Mouse (Mus musculus): ENCODE measurements at regions not wholly inside any gene's neighbourhood (a gene's known extent, or its start where the extent isn't known, plus 50 kb on each side); places are given as distances from the start of the nearest gene placed in this dataset.
A peak's percentile ranks its signal among the peaks of the same experiment; 100 is the strongest.

GRCm38 (mm10) chr3:115766153-115766552 lies 51.3 kb upstream of the S1pr1 start:
- DNase-seq, result peak; percentile 37

- DNase-seq, result no peak
Observed at GRCm38 (mm10) chr3:115768290-115768689, 53.4 kb upstream of the S1pr1 start.

- DNase-seq, result peak; percentile 45
Observed at GRCm38 (mm10) chr3:115768761-115769530, 54.1 kb upstream of the S1pr1 start.

DNA sequence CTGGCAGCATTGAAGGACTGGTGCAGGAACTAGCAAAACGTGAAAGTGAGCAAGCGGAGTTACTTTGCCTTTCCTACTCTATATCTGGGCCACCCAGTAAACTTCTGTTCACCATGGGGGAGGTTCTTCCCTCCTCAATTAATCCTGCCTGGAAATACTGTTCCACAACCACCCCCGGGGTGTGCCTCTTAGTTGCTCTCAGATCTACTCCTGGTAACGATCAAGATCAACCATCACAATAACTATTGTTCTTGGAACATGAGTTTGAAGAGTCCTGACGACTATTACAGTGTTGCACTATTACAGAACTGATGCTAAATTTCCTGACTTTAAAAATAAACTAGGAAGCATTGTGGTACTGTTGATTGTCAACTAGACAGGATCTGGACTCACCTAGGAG lies 57.8 kb upstream of the S1pr1 start:
- DNase-seq, result no peak

- no peak for DNase-seq
Observed at GRCm38 (mm10) chr3:115774321-115774720, 59.4 kb upstream of the S1pr1 start.

GRCm38 (mm10) chr3:115774723-115775122 lies 59.9 kb upstream of the S1pr1 start:
- no peak for DNase-seq

DNA sequence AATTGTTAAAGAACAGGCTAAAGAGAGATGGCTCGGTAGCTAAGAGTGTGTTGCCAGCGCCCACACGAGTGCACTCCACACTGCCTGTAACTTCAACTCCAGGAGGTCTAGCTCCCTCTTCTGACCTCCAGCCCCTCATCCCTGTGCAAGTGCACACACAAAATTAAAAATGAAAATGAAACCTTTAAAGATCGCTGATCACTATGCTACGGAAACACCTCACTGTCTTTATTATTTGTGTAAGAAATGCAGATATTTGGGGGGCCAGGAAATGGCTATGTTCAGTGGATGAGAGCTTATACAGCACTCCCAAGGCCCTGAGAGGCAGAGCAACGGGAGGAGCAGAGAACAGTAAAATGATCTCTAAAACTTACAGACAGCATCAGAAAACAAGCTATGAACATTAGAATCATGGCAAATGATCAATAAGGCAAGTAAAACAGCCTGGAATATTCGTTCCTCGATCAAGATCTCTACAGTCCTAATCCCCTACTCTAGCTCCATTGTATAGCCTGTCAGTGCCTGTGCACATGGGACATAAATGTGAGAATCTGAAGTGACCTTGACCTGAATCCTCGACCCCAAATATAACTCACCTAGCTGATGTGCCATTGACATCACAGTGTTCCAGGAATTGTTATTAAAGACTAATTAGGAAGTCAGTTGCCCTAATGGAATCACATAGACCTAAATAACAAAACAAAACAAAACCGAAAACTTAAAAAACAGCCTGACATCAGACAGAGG lies 64.4 kb upstream of the S1pr1 start:
- no peak for DNase-seq

DNA sequence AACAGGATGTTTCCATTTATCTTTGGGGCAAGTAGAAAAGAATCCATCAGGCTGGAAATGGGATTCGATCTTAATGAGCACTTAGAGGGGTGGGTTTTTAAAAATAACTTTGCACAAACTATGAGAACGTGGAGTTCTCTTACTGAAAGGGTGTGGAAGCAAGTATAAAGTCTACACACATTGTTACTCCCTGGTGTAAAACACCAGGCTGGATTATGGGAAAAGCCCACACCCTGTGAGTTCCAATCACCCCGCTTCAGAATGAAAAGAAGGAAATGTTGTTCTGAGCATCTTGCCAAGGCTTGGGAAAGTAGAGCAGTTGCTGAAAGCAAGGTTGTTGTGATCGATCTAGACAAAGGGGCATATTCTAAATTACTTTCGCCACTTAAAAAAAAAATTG lies 65.0 kb upstream of the S1pr1 start:
- DNase-seq, result no peak

DNA sequence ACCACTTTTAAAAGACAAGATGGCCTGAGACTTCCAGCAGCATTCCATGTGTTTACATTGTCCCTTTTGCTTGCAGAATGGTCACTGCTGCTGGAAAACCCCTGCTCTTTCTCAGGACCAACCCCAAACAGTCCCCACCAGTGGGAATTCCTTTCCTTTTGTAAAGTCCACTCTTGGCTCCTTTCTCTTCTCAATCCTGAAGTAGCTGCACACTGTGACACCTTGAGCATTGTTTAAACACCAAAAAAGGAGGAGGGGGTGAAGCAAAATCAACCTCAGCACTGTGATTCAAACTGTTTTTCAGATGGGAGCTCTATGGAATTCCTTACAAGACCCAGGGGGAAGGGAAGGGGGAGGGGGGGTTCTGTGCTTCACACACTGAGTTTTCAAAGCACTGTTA lies 67.9 kb upstream of the S1pr1 start:
- DNase-seq, result no peak

GRCm38 (mm10) chr3:115787360-115787759 lies 72.5 kb upstream of the S1pr1 start:
- DNase-seq, result no peak

DNA sequence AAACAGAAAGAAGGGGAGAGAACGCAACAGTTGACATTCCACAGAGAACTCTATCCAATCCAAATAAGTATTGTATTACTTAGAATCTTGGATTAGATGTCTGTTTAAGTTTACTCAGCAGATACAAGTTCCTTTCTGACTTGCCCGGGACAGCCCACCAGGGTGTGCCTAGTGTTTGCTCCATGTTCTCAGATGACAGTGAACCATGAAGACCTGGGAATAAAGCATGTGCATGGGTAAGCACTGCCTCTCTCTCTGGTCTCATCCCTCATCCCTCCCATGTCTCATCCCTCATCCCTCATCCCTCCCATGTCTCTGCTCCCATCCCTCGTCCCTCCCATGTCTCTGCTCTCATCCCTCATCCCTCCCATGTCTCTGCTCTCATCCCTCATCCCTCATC lies 73.7 kb upstream of the S1pr1 start:
- no peak for DNase-seq

DNA sequence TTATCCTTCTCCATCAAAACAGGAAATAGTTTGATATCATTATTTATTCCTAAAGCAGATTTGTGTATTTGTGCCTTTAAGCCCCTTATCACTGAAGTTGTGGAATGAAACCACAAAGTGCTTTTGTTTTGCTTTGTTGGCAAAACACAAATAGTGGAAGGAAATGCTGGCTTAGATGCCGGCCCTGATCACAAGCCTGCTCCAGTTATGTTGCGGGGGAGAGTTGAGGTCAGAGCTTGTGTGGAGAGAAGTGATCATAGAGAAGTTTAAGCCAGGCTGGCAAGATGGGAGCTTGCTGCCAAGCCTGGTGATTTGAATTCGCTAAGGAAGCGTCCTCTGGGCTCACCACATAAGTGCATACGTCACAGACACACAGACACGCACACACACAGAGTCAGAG lies 74.2 kb upstream of the S1pr1 start:
- DNase-seq, result peak; percentile 6

GRCm38 (mm10) chr3:115792606-115793005 lies 77.7 kb upstream of the S1pr1 start:
- no peak for DNase-seq

- peak; percentile 33 for DNase-seq
Observed at GRCm38 (mm10) chr3:115793344-115794059, 78.6 kb upstream of the S1pr1 start.

DNA sequence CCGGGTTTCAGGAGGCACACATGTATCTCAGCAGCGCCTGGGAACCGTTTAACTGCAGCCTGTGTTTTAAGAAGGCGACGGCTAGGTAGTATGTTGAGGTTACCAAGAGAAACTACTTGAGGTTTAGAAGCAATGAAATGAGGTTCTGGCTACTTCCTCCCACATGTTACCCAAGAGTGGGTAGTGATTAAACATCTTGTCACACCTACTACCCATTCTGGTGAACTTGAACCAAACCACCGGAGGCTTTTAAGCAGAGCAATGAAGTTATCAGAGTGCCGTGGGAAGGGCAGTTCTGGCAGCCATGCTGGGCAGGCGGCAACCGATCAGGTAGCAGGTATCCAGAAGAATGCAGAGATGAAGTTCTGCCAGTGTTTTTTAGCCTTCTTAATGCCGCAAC lies 84.5 kb upstream of the S1pr1 start:
- DNase-seq, result no peak

DNA sequence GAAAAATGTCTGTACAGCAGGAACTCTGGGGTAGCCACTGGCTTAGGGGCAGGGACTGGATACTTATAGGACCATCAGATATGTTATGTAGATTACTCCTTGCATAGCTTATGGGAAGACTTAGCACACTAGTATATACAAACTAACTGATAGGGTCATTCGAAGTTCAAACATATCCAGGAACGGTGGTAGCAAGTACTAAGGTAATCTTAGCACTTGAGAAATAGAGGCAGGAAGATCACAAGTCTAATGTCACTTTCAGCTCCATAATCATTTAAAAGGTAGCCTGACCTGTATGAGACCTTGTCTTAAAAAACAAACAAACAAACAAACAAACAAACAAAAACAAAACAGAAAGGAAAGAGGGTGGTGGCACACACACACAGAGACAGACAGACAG lies 85.1 kb upstream of the S1pr1 start:
- DNase-seq, result no peak

- DNase-seq, result no peak
Observed at GRCm38 (mm10) chr3:115800873-115801272, 86.0 kb upstream of the S1pr1 start.

DNA sequence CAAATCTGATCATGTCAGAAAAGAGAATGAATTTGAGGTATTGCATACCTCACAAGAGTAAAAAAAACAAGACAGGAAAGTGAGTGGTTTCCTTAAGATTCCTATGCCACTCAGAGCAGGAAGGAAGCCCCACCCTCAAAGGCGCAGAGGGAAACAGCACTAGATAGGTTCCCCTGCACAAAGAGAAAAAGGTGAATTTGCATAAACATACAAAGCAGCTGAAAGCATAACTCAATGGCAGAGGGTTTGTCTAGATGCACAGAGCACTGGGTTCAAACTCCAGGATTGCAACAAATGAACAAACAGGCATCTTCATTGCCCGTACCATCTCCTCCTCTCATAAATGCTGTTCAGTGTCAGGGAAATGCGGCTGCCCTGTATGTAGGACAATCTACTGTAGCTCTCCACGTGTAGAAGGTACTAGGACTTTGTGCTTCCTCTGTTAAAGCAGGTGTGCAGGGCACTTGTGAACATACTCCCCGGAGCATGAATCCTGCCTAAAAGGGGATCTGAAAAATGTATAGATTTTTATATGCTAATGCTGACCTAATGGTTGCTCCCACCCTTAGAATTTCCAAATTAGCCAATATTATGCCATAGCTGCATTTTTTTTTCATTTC lies 85.9 kb upstream of the Dph5 start:
- DNase-seq, result no peak

DNA sequence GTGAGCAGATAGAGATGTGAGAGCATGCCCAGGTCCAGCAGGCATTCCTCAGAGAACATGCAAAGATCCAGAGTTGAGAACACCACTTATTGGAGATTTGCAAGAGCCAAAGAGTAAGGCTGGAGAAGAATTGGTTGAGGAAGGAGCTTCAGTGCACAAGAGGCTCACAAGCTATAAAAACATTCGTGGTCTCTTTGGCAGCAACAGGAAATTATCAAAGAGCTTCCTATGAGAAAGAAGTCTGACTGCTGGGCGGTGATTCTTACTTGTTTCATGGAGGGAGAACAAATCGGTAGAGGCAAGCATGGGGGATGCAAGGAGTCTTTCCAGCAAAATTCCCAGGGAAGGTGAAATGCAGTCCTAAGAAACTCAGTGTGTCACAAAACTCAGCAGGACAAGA lies 83.0 kb upstream of the Dph5 start:
- DNase-seq, result no peak

DNA sequence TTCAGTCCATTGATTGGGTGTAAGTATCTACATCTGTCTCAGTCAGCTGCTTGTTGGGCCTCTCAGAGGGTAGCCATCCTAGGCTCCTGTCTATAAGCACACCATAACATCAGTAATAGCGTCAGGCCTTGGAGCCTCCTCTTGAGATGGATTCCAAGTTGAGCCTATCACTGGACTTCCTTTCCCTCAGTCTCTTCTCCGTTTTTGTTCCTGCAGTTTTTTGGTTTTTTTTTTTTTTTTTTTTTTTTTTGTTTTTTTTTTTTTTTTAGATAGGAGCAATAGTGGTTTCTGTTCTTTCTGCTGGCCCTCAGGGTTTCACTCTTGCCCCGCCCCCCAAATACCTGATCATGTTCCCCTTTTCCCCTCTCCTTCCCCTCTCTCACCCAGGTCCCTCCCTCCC lies 80.6 kb upstream of the Dph5 start:
- DNase-seq, result no peak

DNA sequence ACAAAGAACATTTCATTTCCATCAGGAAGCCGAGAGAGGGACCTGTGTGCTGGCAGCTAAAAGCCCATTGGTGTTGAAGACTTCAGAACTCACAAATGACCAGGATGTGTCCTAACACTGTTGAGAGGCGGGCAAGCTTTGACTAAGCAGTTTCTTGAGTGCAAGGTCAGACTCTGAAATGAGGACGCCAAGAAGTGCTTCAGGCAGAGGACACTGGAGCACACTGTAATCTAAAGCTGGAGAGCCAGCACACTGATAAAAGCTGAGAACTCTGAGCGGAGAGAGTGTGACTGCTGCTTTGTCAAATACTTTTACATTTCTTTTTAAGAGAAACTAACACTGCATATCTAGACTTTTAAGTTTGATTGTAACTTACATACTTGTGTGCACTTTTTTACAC lies 72.5 kb upstream of the Dph5 start:
- DNase-seq, result peak; percentile 12

GRCm38 (mm10) chr3:115815571-115816156 lies 72.0 kb upstream of the Dph5 start:
- DNase-seq, result peak; percentile 27

Data from adrenal gland, adult 8-10 months (tissue).